Mouse (Mus musculus) bone marrow, adult 2 months (tissue): ENCODE results near the gene Opa3.

ENCODE experiments used
- CTCF ChIP-seq: fragments of 200-500 bp; IDR thresholded peaks from 2 replicates; pipeline ENCODE4 v1.5.1; 2011; ENCODE audit warnings: low read length, control low read depth; ENCODE audit not compliant: control insufficient read depth, insufficient read depth
- POLR2A ChIP-seq: fragments of 200-500 bp; IDR thresholded peaks from 2 replicates; pipeline ENCODE4 v1.6.1; 2011; ENCODE audit warnings: low read depth, mild to moderate bottlenecking, control low read depth, low read length, borderline replicate concordance; ENCODE audit not compliant: control insufficient read depth

GRCm38 (mm10) chr7:19229404-19229803, 1.3 kb downstream of the Opa3 start:
- TF ChIP-seq POLR2A, result no peak
- TF ChIP-seq CTCF, result no peak
